Mouse (Mus musculus) CH12.LX (cell line): ENCODE measurements around the gene Chd1l.

ENCODE experiments used
- CTCF ChIP-seq, 2 experiments: IDR thresholded peaks in 1 of 2; conservative IDR thresholded peaks in 1 of 2; 2 replicates each; pipeline ENCODE4 v1.5.1; 2011 to 2012; ENCODE audit warnings: low read depth in 2 of 2, low read length in 2 of 2, improper control_type of control experiment in 1 of 2, inconsistent platforms in 1 of 2, mild to moderate bottlenecking in 1 of 2, moderate library complexity in 1 of 2
- HCFC1 ChIP-seq: IDR thresholded peaks from 2 replicates; pipeline ENCODE4 v1.6.1; 2012; ENCODE audit warnings: low read depth, mild to moderate bottlenecking, inconsistent platforms, low read length, improper control_type of control experiment
- MEF2A ChIP-seq: IDR thresholded peaks from 2 replicates; pipeline ENCODE4 v1.6.1; 2014; ENCODE audit warnings: low read depth, mild to moderate bottlenecking, inconsistent platforms, low read length, improper control_type of control experiment, borderline replicate concordance
- POLR2A ChIP-seq: IDR thresholded peaks from 2 replicates; pipeline ENCODE4 v1.6.1; 2011; ENCODE audit warnings: low read depth, mild to moderate bottlenecking, improper control_type of control experiment, low read length
- POLR2AphosphoS2 ChIP-seq: IDR thresholded peaks from 2 replicates; pipeline ENCODE4 v1.6.1; 2011; ENCODE audit warnings: low read depth, low read length, improper control_type of control experiment
- TBP ChIP-seq: conservative IDR thresholded peaks from 2 replicates; pipeline ENCODE4 v1.6.1; 2011; ENCODE audit warnings: low read depth, low read length, improper control_type of control experiment
- TCF12 ChIP-seq: IDR thresholded peaks from 2 replicates; pipeline ENCODE4 v1.6.1; 2014; ENCODE audit warnings: low read depth, mild to moderate bottlenecking, inconsistent platforms, low read length, improper control_type of control experiment
- USF1 ChIP-seq: IDR thresholded peaks from 2 replicates; pipeline ENCODE4 v1.6.1; 2014; ENCODE audit warnings: low read depth, mild to moderate bottlenecking, inconsistent platforms, low read length, improper control_type of control experiment

DNA sequence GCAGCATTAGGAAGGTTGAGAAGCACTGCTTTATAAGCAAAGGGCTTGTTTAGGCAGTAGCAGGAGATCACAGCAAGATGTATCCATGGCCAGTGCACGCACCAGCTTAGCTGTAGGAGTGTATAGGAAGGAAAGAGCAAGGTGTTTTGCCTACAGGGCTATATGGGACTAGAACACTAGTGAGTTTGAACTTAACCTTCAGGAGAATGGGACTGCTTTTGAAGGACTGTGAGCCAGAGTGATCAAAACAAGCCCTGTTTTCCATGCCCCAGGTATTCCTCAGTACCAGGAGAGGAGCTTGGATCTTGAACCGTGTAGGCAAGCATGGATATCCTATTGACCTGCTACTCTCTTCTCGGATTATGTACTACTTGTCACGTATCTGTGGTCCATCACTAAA, 31.4 kb upstream of the Chd1l start:
- no peak for TF ChIP-seq CTCF (conservative IDR thresholded peaks at IDR 0.05 in 1 of 2, IDR thresholded peaks at IDR 0.05 in 1 of 2; ENCODE audit: low read depth in 2 of 2, low read length in 2 of 2)
- no peak for TF ChIP-seq TBP
- TF ChIP-seq MEF2A, result no peak
- no peak for TF ChIP-seq POLR2AphosphoS2
- TF ChIP-seq USF1, result no peak
- TF ChIP-seq TCF12, result no peak
- TF ChIP-seq POLR2A, result no peak
- no peak for TF ChIP-seq HCFC1
